In genomic region chr15:99259730-99260252, GRCm38 (mm10) we compare ENCODE assay signal across 8 mouse cellular contexts. TPM values are rescaled to one million over a fixed set of nuclear protein-coding genes. Genes with fewer than 3 reads are reported as not detected.
DNase-seq lines count a peak whose midpoint lies in the region; ATAC-seq lines count a peak whose summit lies in the region.

No protein-coding gene starts in this region.

- no peaks in the 10 kb centered on the region for H3K9me3 ChIP-seq in heart, embryonic 16.5 days (replicated peaks; ENCODE audit: control insufficient read depth, low read length)

- peak; percentile 64 for DNase-seq in CD4-positive helper T cell, adult 2 months (ENCODE audit: low read depth, low spot score)
- DNase-seq in adrenal gland, adult 18-20 months (ENCODE audit: low spot score in 2 of 2), result peak; percentile 64 to 65
- DNase-seq in fibroblast of lung, adult 2 months (ENCODE audit: low read depth), result peak; percentile 31
- peak; percentile 81 to 91 for DNase-seq in kidney, postnatal 25 days
- DNase-seq in lung, postnatal 10 days, result peak; percentile 81
- peak; percentile 60 for DNase-seq in ovary, postnatal 14 days (ENCODE audit: low spot score)
- DNase-seq in thymus, postnatal 4 days, result peak; percentile 71

- no peaks in the 10 kb centered on the region for H3K27me3 ChIP-seq in heart, embryonic 16.5 days (ENCODE audit: control insufficient read depth, insufficient read depth, low read length)

- no peaks in the 10 kb centered on the region for H3K36me3 ChIP-seq in heart, embryonic 16.5 days (ENCODE audit: control insufficient read depth, insufficient read depth)

- H3K9ac ChIP-seq in heart, embryonic 16.5 days (ENCODE audit: low read length), result no peak overlapping the region

- H3K27ac ChIP-seq in heart, embryonic 16.5 days (ENCODE audit: low read length), result peak overlapping the region; percentile 59

- peaks cover 23% of the 10 kb centered on the region for H3K4me1 ChIP-seq in heart, embryonic 16.5 days (ENCODE audit: control insufficient read depth, insufficient read depth, low read length)

- peak; percentile 61; the same call in 1 of the 2 replicates for ATAC-seq in heart, embryonic 16.5 days (replicated peaks; ENCODE audit: extremely low read depth, insufficient read depth, low FRiP score)

- peak overlapping the region; percentile 31; the same call in 1 of the 2 replicates for H3K4me3 ChIP-seq in heart, embryonic 16.5 days (ENCODE audit: low read length)

- peak overlapping the region; percentile 62 for H3K4me2 ChIP-seq in heart, embryonic 16.5 days (ENCODE audit: low read depth, low read length)

- WGBS in heart, embryonic 16.5 days, result 6% methylated on average over 7 of the region's 10 CpGs

RNA-seq across cellular contexts. Expression of gene Mcrs1, which starts 8.0 kb away (rescaled TPM):
- 10 to 100 TPM; 30.6 to 37.2 TPM for total RNA-seq in adrenal gland, adult 18-20 months (2021)
- 155 and 163 TPM in 2 replicates for polyA plus RNA-seq in heart, embryonic 16.5 days (2015; fragmentation: Nextera tagmentation; extraction: Ambion mirVana)

RNA-seq across cellular contexts. Expression of gene Prpf40b, which starts 35.1 kb away (rescaled TPM):
- 10 to 100 TPM; 46.0 to 50.6 TPM for total RNA-seq in adrenal gland, adult 18-20 months (2021)
- 36.0 and 46.6 TPM in 2 replicates for polyA plus RNA-seq in heart, embryonic 16.5 days (2015; fragmentation: Nextera tagmentation; extraction: Ambion mirVana)

RNA-seq across cellular contexts. Expression of gene Kcnh3, which starts 35.1 kb away (rescaled TPM):
- total RNA-seq in adrenal gland, adult 18-20 months (2021), result under 1 TPM; 0.60 to 0.67 TPM
- polyA plus RNA-seq in heart, embryonic 16.5 days (2015; fragmentation: Nextera tagmentation; extraction: Ambion mirVana), result 1.3 TPM in 2 replicates

RNA-seq across cellular contexts. Expression of gene Fam186b, which starts 35.9 kb away (rescaled TPM):
- 1 to 10 TPM; 1.6 to 2.6 TPM for total RNA-seq in adrenal gland, adult 18-20 months (2021)
- polyA plus RNA-seq in heart, embryonic 16.5 days (2015; fragmentation: Nextera tagmentation; extraction: Ambion mirVana), result 0.13 and 0.16 TPM in 2 replicates

Comparison
In these comparisons a context has a peak if more than half of its experiments do, and no peak if none do; other contexts are left out.
1. Peak in every context shown above with its lines: DNase-seq, ATAC-seq, H3K4me3 ChIP-seq and H3K27ac ChIP-seq.
2. DNase-seq: peak in every context shown above with its lines; median percentile 86 in kidney, postnatal 25 days; 81 in lung, postnatal 10 days; 71 in thymus, postnatal 4 days; 64 in adrenal gland, adult 18-20 months; 64 in CD4-positive helper T cell, adult 2 months; 60 in ovary, postnatal 14 days; 31 in fibroblast of lung, adult 2 months.